Mouse (Mus musculus): ENCODE results near the gene Tmcc3. TPM values are rescaled to one million over a fixed set of nuclear protein-coding genes. Genes with fewer than 3 reads are reported as not detected.

Tmcc3 gene
- polyA plus RNA-seq, 1 experiment, result 20.7 TPM

GRCm38 (mm10) chr10:94318574-94318973 lies 6.8 kb downstream of the Tmcc3 start:
- no peak overlapping the region for H3K4me3 ChIP-seq (ENCODE audit: control insufficient read depth, insufficient read depth, low read length)
- no peaks in the 10 kb centered on the region for H3K4me1 ChIP-seq (replicated peaks; ENCODE audit: control insufficient read depth, insufficient read depth, low read length)
- TF ChIP-seq CTCF (IDR thresholded peaks at IDR 0.05; ENCODE audit: borderline replicate concordance, control insufficient read depth, extremely low read depth, insufficient read depth, low read length, poor library complexity) (no peak), POLR2A (IDR thresholded peaks at IDR 0.05; ENCODE audit: control insufficient read depth, extremely low read depth, insufficient read depth, low read length, poor library complexity) (no peak)
- DNase-seq, result no peak
- H3K27ac ChIP-seq (ENCODE audit: control insufficient read depth, insufficient read depth, low read length), result no peak overlapping the region
- H3K27me3 ChIP-seq (ENCODE audit: control insufficient read depth, insufficient read depth, low read length), result no peaks in the 10 kb centered on the region
- WGBS, result 77% methylated on average over 4 of the region's 4 CpGs
- no peaks in the 10 kb centered on the region for H3K36me3 ChIP-seq (ENCODE audit: control insufficient read depth, insufficient read depth, low read length)

GRCm38 (mm10) chr10:94329962-94330361 lies 18.2 kb downstream of the Tmcc3 start:
- no peak for DNase-seq
- H3K27me3 ChIP-seq (ENCODE audit: control insufficient read depth, insufficient read depth, low read length), result no peaks in the 10 kb centered on the region
- WGBS, result 42% methylated on average over 5 of the region's 5 CpGs
- TF ChIP-seq CTCF (IDR thresholded peaks at IDR 0.05; ENCODE audit: borderline replicate concordance, control insufficient read depth, extremely low read depth, insufficient read depth, low read length, poor library complexity) (no peak), POLR2A (IDR thresholded peaks at IDR 0.05; ENCODE audit: control insufficient read depth, extremely low read depth, insufficient read depth, low read length, poor library complexity) (no peak)
- no peak overlapping the region for H3K27ac ChIP-seq (ENCODE audit: control insufficient read depth, insufficient read depth, low read length)
- no peak overlapping the region for H3K4me3 ChIP-seq (ENCODE audit: control insufficient read depth, insufficient read depth, low read length)
- H3K36me3 ChIP-seq (ENCODE audit: control insufficient read depth, insufficient read depth, low read length), result no peaks in the 10 kb centered on the region
- peaks cover 5% of the 10 kb centered on the region; the same call in 1 of the 2 replicates for H3K4me1 ChIP-seq (replicated peaks; ENCODE audit: control insufficient read depth, insufficient read depth, low read length)

- DNase-seq, result no peak
- Histone ChIP-seq H3K4me3 (ENCODE audit: control insufficient read depth, insufficient read depth, low read length) (no peak overlapping the region), H3K27ac (ENCODE audit: control insufficient read depth, insufficient read depth, low read length) (no peak overlapping the region), H3K4me1 (replicated peaks; ENCODE audit: control insufficient read depth, insufficient read depth, low read length) (peaks cover 5% of the 10 kb centered on the region; the same call in 1 of the 2 replicates), H3K36me3 (ENCODE audit: control insufficient read depth, insufficient read depth, low read length) (no peaks in the 10 kb centered on the region), H3K27me3 (ENCODE audit: control insufficient read depth, insufficient read depth, low read length) (no peaks in the 10 kb centered on the region)
- TF ChIP-seq CTCF (IDR thresholded peaks at IDR 0.05; ENCODE audit: borderline replicate concordance, control insufficient read depth, extremely low read depth, insufficient read depth, low read length, poor library complexity), result 0 out of 2 replicates have a peak, but pooled peaks have one; percentile 40
- no peak for TF ChIP-seq POLR2A (IDR thresholded peaks at IDR 0.05; ENCODE audit: control insufficient read depth, extremely low read depth, insufficient read depth, low read length, poor library complexity)
- WGBS, result 90% methylated on average over 16 of the region's 16 CpGs
Measured at GRCm38 (mm10) chr10:94332358-94333137, 20.8 kb downstream of the Tmcc3 start.

GRCm38 (mm10) chr10:94333328-94333727 lies 21.6 kb downstream of the Tmcc3 start:
- H3K4me3 ChIP-seq (ENCODE audit: control insufficient read depth, insufficient read depth, low read length), result no peak overlapping the region
- H3K27ac ChIP-seq (ENCODE audit: control insufficient read depth, insufficient read depth, low read length), result no peak overlapping the region
- 18% methylated on average over 8 of the region's 8 CpGs for WGBS
- no peak for TF ChIP-seq CTCF (IDR thresholded peaks at IDR 0.05; ENCODE audit: borderline replicate concordance, control insufficient read depth, extremely low read depth, insufficient read depth, low read length, poor library complexity)
- TF ChIP-seq POLR2A (IDR thresholded peaks at IDR 0.05; ENCODE audit: control insufficient read depth, extremely low read depth, insufficient read depth, low read length, poor library complexity), result no peak
- no peaks in the 10 kb centered on the region for H3K36me3 ChIP-seq (ENCODE audit: control insufficient read depth, insufficient read depth, low read length)
- no peaks in the 10 kb centered on the region for H3K27me3 ChIP-seq (ENCODE audit: control insufficient read depth, insufficient read depth, low read length)
- DNase-seq, result no peak
- H3K4me1 ChIP-seq (replicated peaks; ENCODE audit: control insufficient read depth, insufficient read depth, low read length), result peaks cover 5% of the 10 kb centered on the region; the same call in 1 of the 2 replicates

- Histone ChIP-seq H3K4me3 (ENCODE audit: control insufficient read depth, insufficient read depth, low read length) (no peak overlapping the region), H3K4me1 (replicated peaks; ENCODE audit: control insufficient read depth, insufficient read depth, low read length) (peaks cover 5% of the 10 kb centered on the region; the same call in 1 of the 2 replicates), H3K36me3 (ENCODE audit: control insufficient read depth, insufficient read depth, low read length) (no peaks in the 10 kb centered on the region), H3K27ac (ENCODE audit: control insufficient read depth, insufficient read depth, low read length) (no peak overlapping the region), H3K27me3 (ENCODE audit: control insufficient read depth, insufficient read depth, low read length) (no peaks in the 10 kb centered on the region)
- 63% methylated on average over 10 of the region's 10 CpGs for WGBS
- no peak for DNase-seq
- TF ChIP-seq POLR2A (IDR thresholded peaks at IDR 0.05; ENCODE audit: control insufficient read depth, extremely low read depth, insufficient read depth, low read length, poor library complexity) (no peak), CTCF (IDR thresholded peaks at IDR 0.05; ENCODE audit: borderline replicate concordance, control insufficient read depth, extremely low read depth, insufficient read depth, low read length, poor library complexity) (no peak)
Measured at GRCm38 (mm10) chr10:94335047-94335446, 23.3 kb downstream of the Tmcc3 start.

- 97% methylated on average over 6 of the region's 6 CpGs for WGBS
- no peak overlapping the region for H3K4me3 ChIP-seq (ENCODE audit: control insufficient read depth, insufficient read depth, low read length)
- no peak overlapping the region for H3K27ac ChIP-seq (ENCODE audit: control insufficient read depth, insufficient read depth, low read length)
- no peaks in the 10 kb centered on the region for H3K36me3 ChIP-seq (ENCODE audit: control insufficient read depth, insufficient read depth, low read length)
- DNase-seq, result no peak
- H3K27me3 ChIP-seq (ENCODE audit: control insufficient read depth, insufficient read depth, low read length), result no peaks in the 10 kb centered on the region
- H3K4me1 ChIP-seq (replicated peaks; ENCODE audit: control insufficient read depth, insufficient read depth, low read length), result peaks cover 5% of the 10 kb centered on the region; the same call in 1 of the 2 replicates
- TF ChIP-seq CTCF (IDR thresholded peaks at IDR 0.05; ENCODE audit: borderline replicate concordance, control insufficient read depth, extremely low read depth, insufficient read depth, low read length, poor library complexity), result no peak
- TF ChIP-seq POLR2A (IDR thresholded peaks at IDR 0.05; ENCODE audit: control insufficient read depth, extremely low read depth, insufficient read depth, low read length, poor library complexity), result no peak
Measured at GRCm38 (mm10) chr10:94336071-94336470, 24.3 kb downstream of the Tmcc3 start.

Data from thymus, adult 2 months (tissue).